Mouse (Mus musculus) monocyte, adult 5-6 weeks (primary cell): Measurements from ENCODE around the gene Otud7b. TPM values are rescaled to one million over a fixed set of nuclear protein-coding genes. Genes with fewer than 3 reads are reported as not detected.
A peak's percentile ranks its signal among the peaks of the same experiment; 100 is the strongest.

Experiments
- ATAC-seq: fragments of 153-309, 156-312 bp; replicated peaks from 2 replicates; pipeline ENCODE4 v1.8.0; 2017; ENCODE audit warnings: mild to moderate bottlenecking; ENCODE audit not compliant: low TSS enrichment, insufficient number of reproducible peaks, severe bottlenecking, poor library complexity, low FRiP score
- total RNA-seq: library from RNA; stranded (forward); fragments of 200-1000, 200-491, 200-594 nt; gene quantifications from 3 replicates; pipeline ENCODE4 v1.2.3, GENCODE M21; 2017

Gene Otud7b
- total RNA-seq, 1 experiment from 2014 or later = 12.5 TPM

DNA sequence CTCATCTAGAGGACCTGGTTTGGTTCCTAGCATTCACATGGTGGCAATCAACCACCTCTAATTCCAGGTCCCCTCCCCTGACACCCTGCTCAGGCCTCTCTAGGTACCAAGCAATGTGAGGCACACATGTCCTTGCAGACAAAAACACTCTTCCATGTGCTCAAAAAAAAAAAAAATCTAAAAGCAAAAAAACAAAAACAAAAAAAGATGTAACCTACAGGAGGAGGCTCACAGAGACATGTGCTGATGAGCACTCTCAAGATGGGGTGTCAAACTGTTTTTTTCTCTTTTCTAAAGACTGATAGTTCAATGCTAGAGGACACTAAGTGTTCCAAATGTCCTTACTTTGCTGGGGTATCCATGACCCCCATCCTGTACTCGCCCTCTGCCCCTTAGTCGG is 22.2 kb upstream of the Otud7b start:
- no peak for ATAC-seq

DNA sequence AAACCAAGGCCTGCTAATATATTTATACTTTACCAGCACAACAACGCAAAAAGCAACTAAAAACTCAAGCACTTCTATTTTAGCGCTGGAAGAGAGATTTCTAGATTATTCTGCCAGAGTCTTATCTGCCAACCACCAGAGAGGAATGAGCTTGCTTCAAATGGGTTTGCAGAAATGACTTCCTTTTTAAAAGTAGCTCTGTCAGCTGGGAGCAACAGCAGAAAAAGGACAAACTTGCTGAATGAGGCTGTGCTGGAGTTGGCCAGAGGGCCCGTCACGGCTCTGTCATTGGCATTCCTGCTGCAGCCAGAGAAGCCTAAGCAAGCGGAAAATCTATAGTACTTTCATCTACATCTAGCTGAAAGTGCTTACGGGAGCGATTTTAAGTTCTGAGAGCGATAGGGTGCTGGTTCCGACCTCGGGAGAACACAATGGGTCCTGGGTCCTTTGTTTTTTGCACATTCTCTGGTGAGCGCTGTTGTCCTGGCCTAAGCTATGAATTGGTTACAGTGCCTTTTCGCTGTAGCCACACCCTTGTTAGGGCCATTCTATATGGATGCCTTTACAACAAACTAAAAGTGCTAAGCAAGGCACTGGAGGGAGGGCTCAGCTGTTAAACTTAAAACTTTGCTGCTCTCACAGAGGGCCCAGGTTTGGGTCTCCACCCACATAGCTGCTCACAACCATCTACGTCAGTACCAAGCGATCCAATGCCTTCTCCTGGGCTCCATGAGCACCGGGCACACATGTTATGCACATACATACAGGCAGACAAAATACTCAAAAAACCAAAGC is 21.4 kb upstream of the Otud7b start:
- ATAC-seq = no peak

DNA sequence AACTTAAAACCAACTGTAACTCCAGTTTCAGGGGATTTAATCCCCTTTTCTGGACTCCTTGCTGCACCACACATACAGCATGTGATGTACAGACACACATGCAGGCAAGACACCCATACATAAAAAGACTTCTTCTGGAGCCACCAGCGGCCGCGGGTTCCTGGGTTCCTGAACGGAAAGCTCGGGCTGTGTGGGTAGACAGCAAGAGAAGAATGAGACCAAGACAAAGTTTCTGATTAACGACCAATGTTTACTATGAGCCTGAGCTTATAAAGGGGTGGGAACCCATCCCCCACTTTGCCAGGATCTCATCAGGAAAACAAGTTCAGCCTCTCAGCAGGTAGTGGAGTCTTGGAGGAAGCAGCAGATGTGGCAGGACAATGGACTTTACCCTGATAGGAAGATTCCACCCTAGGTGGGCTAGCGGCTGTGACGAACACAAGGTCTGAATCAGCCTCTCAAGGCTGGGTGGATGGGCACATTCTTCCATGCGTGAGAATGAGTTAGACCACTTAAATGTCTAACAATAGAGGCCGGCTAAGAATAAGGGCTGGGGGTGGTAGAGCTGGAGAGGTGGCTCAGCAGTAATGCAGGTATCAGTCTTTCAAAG is 20.1 kb upstream of the Otud7b start:
- ATAC-seq = no peak

DNA sequence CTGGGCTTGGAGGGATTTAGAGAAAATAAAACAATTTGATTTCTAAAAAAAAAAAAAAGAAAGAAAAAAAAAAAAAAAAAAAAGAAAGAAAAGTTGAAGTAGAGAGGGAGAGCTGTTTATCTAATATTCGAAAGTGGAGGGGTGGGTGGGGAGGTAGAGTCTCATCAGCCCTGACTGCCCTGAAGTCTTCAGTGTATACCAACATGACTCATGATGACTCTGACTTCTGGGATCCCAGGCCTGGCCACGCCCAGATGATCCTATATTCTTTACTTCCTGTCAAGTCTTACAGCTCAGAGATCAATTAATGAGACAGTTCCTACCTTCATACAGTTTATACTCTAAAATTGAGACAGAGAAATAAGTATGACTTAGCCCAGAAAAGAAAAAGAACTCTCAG is 17.1 kb upstream of the Otud7b start:
- ATAC-seq = no peak

DNA sequence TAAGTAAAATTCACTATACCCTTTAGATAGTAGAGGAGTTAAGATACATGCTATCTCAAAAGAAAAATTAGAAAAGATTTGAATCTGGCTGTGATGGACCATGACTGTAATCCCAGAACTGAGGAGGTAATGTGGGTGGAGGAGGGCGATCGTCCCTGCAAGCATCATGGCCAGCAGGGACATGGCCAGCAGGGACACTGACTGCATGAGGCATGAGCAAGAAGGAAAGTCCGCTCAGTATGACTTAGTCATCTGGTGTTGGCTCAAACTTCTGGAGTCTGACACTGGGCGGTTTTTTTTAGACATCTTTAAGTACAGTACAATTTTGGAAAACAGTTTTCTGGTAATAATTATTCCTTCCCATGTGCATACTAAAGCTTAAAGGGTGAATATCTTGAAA is 16.5 kb upstream of the Otud7b start:
- ATAC-seq = no peak

DNA sequence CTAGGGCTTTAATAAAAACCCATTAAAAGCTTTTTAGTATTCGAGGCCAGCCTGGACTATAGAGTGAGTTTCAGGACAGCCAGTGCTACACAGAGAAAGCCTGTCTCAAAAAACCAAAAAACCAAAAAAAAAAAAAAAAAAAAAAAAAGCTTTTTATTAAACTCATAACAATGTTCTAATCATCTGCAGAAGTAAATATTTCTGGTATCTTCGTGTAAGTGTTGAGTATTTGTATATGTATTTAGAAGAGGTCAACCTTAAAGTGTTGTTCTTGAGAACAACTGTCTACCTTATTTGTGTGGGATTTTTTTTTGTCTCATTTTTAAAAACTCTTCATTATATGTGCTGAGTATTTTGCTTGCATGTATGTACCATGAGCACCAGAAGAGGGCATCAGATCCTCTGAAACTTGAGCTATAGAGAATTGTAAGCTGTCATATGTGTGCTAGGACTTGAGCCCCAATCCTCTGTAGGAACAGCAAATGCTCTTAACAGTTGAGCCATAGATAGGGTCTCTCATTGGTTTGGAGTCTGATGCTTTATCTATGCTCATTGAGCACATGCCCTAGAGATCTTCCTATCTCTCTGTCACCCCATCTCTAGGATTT is 14.3 kb upstream of the Otud7b start:
- no peak for ATAC-seq

DNA sequence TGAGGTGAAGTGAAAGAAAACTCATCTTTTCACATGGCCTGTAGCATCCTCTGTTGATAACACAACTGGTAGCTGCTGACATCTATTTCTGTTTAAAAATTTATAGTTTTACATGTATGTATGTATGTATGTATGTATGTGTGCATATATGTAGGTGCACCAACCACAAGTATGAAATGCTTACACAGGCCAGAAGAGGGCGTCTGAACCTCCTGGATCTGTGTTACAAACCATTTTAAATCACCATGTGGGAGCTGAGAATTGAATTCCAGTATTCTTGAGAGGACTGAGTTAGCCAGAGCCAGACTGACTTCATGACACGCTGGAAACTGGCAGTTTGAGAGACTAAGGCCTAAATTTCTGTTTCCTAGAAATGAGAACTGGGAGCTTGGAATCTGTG is 13.2 kb upstream of the Otud7b start:
- ATAC-seq = no peak

DNA sequence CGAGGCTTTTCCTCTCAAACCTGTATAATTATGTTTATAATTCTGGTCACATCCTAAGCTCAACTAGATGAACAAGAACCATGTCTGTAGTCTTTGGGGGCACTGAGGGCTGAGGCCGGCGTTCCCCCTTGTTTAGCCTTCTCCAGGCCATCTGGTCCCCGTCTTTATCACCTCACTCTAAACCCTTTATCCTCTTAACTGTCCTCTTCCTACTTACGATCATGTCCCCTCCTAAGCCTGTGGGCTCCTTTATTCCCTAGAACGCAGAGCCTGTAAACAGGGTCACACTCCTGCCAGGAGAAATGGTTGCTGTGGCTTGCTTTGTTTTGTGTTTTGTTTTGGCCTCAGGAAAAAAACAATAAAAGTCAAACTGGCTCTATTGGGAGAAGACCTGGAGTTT is 12.4 kb upstream of the Otud7b start:
- ATAC-seq = no peak

DNA sequence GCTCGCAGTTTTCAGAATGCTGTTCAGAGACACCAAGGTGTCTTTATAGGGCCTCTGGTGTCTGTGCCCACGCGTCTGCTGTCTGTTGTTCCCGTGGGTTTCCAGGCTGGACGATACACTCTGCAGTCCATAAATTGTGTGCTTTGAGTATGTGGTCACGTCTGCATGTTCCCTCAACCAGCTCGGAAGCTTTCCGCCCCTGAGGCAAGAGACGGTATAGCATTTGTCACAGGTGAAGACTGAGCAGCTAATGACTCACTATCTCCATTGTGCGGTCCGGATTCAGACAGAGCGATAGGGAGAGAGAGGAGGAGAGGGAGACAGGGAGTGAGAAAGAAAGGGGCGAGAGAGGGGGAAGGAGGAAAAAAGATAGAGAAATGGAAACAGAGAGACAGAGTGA is 10.8 kb upstream of the Otud7b start:
- ATAC-seq = no peak

DNA sequence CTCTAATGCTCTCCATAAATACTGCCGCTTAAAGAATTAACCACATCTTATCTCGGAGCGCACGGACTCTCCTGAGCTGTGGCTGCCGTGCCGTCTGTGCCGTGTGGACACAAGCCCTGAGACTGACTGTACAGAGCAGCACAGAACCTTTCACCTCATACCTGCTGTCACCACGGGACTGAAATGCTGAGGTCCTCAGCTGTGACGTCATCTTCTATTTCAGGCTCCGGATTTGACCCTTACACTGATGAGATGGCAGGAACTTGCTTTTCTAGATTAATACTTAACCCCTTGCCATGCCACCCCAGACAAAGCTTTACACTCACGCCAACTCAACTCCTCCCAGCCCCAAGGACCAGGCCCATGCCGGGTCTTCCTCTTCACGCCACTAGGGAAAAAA is 10.1 kb upstream of the Otud7b start:
- no peak for ATAC-seq

DNA sequence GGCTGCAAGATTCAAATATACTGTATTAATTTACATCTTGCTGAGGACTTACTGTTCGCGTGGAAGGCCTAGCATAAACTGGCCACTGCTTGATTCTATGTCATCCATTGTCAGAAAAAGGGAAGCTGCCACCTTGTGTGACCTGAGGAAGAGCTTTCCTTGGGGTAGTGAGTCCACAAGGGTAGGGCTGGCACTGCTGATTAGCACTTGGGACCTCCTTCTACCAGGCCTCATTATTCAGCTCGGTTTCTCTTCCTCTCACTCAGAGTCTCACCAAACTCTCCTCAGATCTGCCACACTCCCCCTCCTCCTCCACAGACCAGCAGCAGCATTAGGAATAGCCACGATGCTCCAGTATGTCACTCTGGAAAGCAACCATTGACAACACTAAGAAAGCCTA is 6.2 kb upstream of the Otud7b start:
- no peak for ATAC-seq

DNA sequence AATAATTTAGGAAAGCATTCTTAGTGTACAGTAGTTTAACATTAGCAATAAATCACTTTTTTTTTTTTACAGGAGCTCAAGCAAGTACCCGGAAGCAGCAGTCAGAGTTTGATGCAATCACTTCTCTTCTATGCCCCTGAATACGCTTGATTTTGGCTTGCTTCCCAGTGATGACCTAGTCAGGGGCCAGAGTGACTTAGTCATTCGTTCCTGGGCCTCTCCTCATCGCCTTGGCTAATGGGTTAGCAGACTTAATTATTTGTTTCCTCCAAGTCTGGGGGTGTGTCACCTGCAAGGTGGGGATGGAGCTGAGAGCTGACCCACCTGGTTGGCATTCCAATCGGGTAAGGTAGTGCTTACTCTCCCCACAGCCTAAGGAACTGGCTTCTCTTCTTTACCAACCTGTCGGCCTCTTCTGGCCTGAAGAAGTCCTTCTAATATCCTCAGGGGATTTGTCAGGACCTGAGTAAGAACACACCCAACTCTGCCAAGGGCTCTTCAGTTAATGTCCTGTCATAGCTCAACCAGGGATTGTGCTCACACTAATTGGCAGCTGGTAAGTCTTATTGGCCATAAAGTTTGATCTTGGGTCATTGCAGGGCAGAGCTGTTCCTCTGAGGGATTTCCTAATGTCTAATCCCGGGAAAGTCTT is 5.6 kb upstream of the Otud7b start:
- ATAC-seq = no peak

DNA sequence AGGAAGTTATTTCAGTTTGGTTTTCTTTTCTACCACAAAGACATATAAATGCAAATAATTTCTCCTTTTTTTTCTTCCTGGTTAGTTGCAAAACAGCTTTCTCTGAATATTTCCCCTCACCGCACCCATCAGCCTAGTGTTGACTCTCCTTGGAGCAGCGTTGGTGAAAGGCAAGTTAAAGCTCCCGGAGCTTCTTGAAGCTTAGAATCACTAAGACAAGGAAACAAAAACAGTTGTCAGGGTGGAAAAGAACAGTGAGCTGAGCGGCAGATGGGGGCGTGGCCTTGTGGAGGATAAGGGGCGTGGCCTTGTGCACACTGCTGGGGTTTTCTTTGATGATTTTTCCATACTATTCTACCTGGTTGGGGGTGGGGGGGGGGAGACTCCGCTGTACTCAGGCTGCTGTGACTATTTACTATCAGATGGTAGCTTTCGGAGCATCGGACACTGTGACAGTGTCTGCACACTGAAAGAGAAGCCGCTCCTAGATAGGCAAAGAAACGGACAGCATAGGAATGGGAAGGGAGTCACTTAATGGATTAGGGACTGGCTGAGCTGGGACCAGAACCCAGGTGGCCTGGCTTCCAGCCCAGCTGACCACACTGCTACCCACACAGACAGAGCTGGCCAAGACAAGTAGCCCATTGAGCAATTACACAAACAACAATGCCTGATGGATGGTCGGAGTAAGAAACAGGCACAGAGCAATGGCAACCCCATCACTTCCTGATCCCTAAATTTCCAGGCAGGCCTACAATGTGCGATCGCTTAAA is 2.0 kb upstream of the Otud7b start:
- peak; percentile 44; the same call in 1 of the 2 replicates for ATAC-seq

DNA sequence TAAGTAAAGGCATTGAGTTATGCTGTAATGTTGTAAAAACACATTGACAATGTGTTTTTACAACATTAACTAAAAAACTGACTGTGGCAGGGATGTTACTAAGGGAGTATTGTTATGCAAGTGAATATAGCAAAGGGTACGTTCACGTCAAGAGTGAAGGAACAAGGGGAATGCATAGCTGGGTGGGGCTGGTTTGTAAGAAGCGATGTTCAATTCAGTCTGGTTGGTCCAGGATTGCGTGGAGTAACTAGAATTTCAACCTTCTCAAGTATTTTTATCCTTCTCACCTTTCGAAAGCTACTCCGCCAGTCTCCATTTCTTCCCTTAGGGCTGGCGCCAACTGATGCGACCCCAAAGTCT is 446 bp upstream of the Otud7b start:
- no peak for ATAC-seq

DNA sequence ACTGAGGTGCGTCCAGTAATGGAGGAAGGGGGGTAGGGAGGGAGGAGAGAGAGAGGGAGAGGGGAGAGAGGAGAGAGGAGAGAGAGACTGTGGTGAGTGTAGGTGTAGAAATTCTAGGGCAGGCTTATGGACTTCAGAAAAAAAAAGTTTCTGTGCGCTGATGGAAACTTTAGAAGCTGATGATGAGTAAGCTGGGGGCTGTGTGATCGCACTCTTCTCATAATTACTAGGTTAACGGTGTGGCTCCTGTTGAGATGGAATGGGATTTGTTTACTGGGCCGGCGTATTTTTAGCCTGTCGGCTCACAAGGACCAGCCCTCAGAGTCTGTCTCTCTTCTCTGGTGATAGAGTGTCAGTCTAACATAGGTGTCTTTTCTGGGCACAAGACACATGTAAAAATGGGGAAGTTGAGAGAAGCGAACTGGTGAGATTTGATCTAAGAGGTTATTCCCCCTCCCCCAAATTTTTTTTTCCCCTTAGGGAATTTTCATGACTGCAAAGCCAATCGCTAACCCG is 963 bp downstream of the Otud7b start:
- ATAC-seq = no peak

DNA sequence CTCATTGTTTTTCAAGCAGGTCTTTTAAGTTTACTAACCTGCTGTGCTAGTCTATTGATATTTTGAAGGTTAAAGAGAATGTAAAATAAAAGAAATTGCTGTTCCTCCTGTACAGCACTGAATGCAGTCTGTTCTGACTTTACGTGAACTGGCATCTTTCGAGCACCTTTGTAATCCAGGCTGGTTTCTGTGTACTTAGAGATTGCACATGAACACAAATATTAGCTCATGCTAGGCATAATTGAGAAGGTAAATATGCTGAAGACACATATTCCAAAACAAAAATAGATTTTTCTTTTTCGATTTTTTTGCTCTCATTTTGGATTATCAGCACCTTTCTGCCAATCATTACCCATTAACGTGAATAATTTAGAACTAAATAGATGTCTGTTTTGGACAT is 1.8 kb downstream of the Otud7b start:
- no peak for ATAC-seq

DNA sequence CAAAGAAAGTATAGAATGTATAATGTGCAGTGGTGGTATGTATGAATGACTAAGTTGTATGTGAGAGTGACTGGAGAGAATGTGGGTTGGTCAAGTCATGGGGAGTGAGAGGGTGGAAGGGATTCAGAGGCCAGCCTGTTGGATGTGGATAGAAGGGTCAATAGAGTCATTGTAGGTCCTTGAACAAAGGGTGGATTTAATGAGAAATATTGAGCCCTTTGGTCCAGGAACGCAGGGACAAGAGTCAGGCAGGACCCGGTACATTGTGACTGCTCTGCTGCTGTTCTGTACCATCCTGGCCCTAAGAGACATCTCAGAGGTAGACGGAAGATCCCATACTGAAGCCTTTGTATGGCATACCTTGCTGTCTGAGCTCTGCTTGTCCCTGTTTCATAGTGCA is 4.0 kb downstream of the Otud7b start:
- no peak for ATAC-seq

DNA sequence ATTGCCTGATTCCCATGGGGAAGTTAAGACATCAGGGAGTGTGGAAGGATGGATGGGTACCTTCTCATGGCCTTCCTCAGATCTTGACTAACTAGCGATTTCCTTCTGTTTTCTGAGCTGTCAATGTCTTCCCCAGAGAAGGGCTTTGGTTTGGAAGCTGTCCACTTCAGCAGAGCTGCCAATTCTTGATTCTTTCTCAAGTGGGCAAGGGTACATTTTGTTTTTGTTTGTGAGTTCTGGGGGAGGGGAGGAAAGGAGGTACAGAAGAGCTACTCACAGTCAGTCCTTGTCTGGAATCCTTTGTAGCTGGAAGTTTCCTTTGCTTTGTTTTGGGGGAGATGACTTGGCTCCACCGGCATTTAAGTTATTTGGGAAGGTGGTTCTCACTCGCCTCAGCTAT is 8.9 kb downstream of the Otud7b start:
- ATAC-seq = no peak

DNA sequence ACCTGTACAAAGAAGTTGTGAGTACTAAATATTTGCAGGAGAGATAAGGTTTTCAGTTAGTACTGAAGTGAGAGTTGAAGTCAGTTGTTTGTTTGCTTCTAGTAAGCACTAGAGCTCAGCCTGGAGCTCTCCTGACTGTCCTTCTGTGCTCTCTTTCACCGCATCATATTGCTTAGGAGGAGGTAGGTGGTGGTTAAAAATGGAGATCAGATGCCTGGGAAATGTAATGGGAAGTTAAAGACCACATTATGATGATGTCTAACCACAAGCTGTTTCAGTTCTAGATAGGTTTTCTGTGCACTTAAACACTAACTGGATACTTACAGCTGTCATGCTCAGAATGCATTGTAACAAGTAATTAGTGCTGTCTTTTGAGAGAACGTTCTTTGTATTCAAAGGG is 13.8 kb downstream of the Otud7b start:
- no peak for ATAC-seq
